Mouse (Mus musculus) cerebellum, adult 2 months (tissue): ENCODE measurements at regions not wholly inside any gene's neighbourhood (a gene's known extent, or its start where the extent isn't known, plus 50 kb on each side); places are given as distances from the start of the nearest gene placed in this dataset.
A peak's percentile ranks its signal among the peaks of the same experiment; 100 is the strongest.

Experiments
- DNase-seq, 2 experiments: peaks; one replicate each; pipeline ENCODE4 v3.0.0; 2021
- H3K27ac ChIP-seq: fragments of 200-500 bp; 2 replicates; pipeline ENCODE4 v1.5.1; 2012; ENCODE audit warnings: low read length, control low read depth, inconsistent platforms; ENCODE audit not compliant: insufficient read depth
- H3K27me3 ChIP-seq: fragments of 200-500 bp; 2 replicates; pipeline ENCODE4 v1.6.1; 2012; ENCODE audit warnings: inconsistent platforms, mild to moderate bottlenecking, low read length, moderate library complexity; ENCODE audit not compliant: control insufficient read depth, insufficient read depth
- H3K4me1 ChIP-seq: fragments of 200-500 bp; 2 replicates; pipeline ENCODE4 v1.6.1; 2011; ENCODE audit warnings: low read length; ENCODE audit not compliant: control insufficient read depth, insufficient read depth
- H3K4me3 ChIP-seq: fragments of 200-500 bp; replicated peaks from 2 replicates; pipeline ENCODE3; 2011; ENCODE audit warnings: mild to moderate bottlenecking, low read depth, low read length, control low read depth; ENCODE audit not compliant: insufficient read depth
- CTCF ChIP-seq: fragments of 200-500 bp; IDR thresholded peaks from 2 replicates; pipeline ENCODE4 v1.5.1; 2011; ENCODE audit warnings: low read depth, mild to moderate bottlenecking, control low read depth, low read length, moderate library complexity, borderline replicate concordance; ENCODE audit not compliant: insufficient read depth
- POLR2A ChIP-seq: fragments of 200-500 bp; IDR thresholded peaks from 2 replicates; pipeline ENCODE4 v1.6.1; 2011; ENCODE audit warnings: low read length, control low read depth, borderline replicate concordance; ENCODE audit not compliant: insufficient read depth
- WGBS: fragments of 180-500 bp; shearing (Covaris S2); methylation state at CpG from one replicate; pipeline ENCODE4 v1.1.7; 2018; 5-methylcytosine and 5-hydroxymethylcytosine counted together

DNA sequence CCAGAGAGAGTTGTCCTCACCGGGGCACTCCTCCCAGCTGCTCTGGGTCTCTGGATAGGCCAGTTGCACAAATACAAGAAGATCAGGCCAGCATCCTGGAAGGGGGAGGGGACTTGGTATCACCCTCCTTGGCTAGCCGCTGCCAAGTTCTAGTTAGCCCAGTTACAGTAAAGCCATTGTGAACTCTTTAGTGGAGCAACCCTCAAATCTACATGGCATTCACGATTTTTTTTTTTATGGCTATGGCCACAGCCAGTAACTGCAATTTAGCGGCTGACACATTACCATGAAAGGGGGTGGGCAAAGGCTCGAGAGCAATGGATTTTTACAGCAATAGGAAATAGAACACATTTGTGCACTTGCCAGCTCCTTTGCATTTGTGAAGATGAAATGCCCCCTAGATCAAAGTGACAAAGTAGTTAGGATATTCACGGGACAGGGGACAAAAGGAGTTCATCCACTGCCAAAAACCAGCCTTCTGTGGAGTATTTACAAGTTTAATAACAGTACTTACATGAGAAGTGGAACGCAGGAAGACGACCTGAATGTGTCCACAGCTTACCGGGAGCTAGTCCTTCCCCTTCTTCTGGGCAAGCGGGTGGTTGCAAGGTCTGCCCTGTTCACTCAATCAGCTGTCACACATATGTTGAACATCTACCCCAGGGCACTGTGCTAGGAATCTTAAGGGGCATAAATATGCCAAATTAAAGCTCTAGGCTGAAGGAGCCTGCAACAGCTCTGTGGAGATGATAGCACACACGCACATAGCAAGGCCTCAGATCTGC is 177.9 kb upstream of the Dio2 start:
- H3K4me1 ChIP-seq, result no peaks in the 10 kb centered on the region
- WGBS, result 58% methylated on average over 11 of the region's 11 CpGs
- no peaks in the 10 kb centered on the region; the same call in 1 of the 2 replicates for H3K27me3 ChIP-seq
- H3K4me3 ChIP-seq, result no peak overlapping the region
- H3K27ac ChIP-seq, result no peak overlapping the region
- TF ChIP-seq POLR2A (no peak), CTCF (no peak)
- DNase-seq, result peak in 1 of 2 experiments; percentile 42

- TF ChIP-seq CTCF (peak; percentile 21; the same call in 1 of the 2 replicates), POLR2A (no peak)
- no peak for DNase-seq
These were observed 165.8 kb upstream of the Dio2 start for GRCm38 (mm10) chr12:90903991-90904390.

DNA sequence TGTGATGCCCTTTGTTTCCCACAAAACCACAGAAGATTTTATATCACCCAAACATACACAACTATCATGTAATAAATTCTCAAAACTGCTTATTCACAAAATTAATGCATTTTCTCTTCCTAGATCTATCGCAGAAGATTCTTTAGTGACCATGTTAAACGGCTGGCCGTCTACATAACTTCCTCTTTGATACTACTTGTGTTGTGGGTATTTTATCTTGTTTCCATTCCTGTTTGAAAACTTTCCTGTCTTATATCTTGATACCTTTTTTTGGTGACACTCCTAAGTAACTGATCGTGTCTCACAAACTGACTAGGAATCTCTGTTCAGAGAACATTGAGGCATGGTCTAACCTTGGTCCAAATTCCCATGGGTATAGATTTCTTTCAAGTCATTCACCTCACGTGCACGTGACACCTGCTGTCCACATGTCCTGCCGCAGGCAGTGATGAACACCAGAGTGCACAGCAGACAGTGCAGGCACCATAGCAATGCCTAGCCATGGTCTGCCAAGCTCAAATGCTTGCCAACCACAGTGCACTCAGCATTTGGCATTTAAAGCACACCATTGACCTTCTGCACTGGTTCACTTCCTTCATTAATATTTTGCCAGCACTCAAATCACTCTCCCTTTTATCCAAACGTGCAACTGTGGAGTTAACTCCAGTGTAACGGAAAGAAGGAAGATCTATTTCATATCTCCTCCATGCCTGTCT is 155.6 kb upstream of the Dio2 start:
- no peak for DNase-seq
- no peaks in the 10 kb centered on the region for H3K27me3 ChIP-seq
- H3K27ac ChIP-seq, result no peak overlapping the region
- H3K4me1 ChIP-seq, result no peaks in the 10 kb centered on the region
- TF ChIP-seq POLR2A, result no peak
- no peak for TF ChIP-seq CTCF
- WGBS, result 56% methylated on average over 9 of the region's 9 CpGs
- no peak overlapping the region for H3K4me3 ChIP-seq

More at GRCm38 (mm10) chr12:90903991-90904390, 165.8 kb upstream of the Dio2 start:
- Histone ChIP-seq H3K4me3 (no peak overlapping the region), H3K27ac (no peak overlapping the region), H3K27me3 (no peaks in the 10 kb centered on the region), H3K4me1 (no peaks in the 10 kb centered on the region)
- WGBS, result 86% methylated on average over 6 of the region's 6 CpGs

DNA sequence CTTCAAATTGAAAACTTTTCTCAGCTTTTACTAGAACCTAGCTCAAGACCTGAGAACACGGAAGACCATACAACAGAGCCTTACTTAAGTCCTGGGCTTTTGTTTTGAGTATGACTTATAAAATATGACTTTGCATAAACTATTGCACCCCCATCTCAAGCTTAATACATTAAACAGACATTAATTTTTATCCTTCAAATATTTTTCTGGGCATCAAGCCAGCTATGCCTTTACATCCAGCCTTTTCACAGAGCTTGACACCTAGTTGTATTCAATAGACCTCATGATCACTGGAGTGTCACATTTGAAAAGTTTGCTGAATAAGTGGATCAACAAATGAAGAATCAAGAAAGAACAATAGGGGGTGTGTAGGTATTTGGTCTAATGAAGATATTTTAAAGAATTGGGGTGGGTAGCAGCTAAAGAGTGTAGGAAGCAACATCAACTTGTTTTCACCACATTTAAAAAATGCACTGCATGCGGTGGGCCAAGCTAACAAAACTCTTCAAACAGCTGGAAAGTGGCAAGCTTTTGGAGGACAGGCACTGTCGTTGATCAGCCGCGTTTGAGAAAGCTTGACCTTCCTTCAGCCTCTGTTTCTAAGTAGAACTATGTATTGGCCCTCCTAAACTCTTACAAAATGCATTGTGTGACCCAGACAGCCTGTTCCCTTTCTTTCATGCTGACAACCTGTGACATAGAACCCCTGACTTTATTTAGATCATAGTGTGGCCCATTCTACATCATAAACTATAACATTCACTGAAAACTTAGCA is 138.2 kb upstream of the Dio2 start:
- Histone ChIP-seq H3K4me3 (no peak overlapping the region), H3K4me1 (no peaks in the 10 kb centered on the region), H3K27me3 (no peaks in the 10 kb centered on the region), H3K27ac (no peak overlapping the region)
- TF ChIP-seq POLR2A, result no peak
- TF ChIP-seq CTCF, result no peak
- no peak for DNase-seq
- WGBS, result 77% methylated on average over 5 of the region's 5 CpGs

GRCm38 (mm10) chr12:90874840-90875239 is 136.6 kb upstream of the Dio2 start:
- Histone ChIP-seq H3K27me3 (no peaks in the 10 kb centered on the region), H3K4me3 (no peak overlapping the region), H3K4me1 (no peaks in the 10 kb centered on the region), H3K27ac (no peak overlapping the region)
- 97% methylated on average over 3 of the region's 3 CpGs for WGBS
- TF ChIP-seq CTCF (no peak), POLR2A (no peak)
- no peak for DNase-seq

GRCm38 (mm10) chr12:90873959-90874358 is 135.7 kb upstream of the Dio2 start:
- Histone ChIP-seq H3K27me3 (no peaks in the 10 kb centered on the region), H3K4me3 (no peak overlapping the region), H3K27ac (no peak overlapping the region), H3K4me1 (no peaks in the 10 kb centered on the region)
- no peak for TF ChIP-seq POLR2A
- no peak for TF ChIP-seq CTCF
- WGBS, result 96% methylated on average over 3 of the region's 3 CpGs
- no peak for DNase-seq

DNA sequence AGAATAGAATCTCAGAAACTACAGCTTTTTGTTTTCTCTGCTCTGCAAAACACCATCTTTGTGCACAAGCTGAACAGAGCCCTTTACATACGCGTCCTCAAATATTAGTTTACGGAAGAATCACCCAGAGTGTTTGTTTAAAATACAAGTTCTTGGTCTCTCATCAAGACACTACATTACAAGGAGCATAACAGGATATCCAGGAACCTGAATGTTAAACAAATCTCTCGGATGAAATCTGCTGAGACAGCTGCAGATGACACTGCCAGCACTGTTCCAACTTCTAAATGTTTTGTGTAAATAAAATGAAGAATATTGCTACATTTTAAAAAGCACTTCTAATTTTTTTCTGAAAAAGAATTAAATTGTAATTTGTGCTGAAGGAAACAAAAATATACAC is 128.4 kb upstream of the Dio2 start:
- no peak for DNase-seq
- Histone ChIP-seq H3K4me1 (no peaks in the 10 kb centered on the region), H3K4me3 (no peak overlapping the region), H3K27me3 (no peaks in the 10 kb centered on the region), H3K27ac (no peak overlapping the region)
- TF ChIP-seq POLR2A (no peak), CTCF (no peak)
- 85% methylated on average over 4 of the region's 4 CpGs for WGBS

- TF ChIP-seq CTCF, result no peak
- no peak for TF ChIP-seq POLR2A
- peak in 1 of 2 experiments; percentile 6 for DNase-seq
- Histone ChIP-seq H3K27me3 (no peaks in the 10 kb centered on the region), H3K4me1 (no peaks in the 10 kb centered on the region), H3K4me3 (no peak overlapping the region), H3K27ac (no peak overlapping the region)
- WGBS, result 71% methylated on average over 3 of the region's 3 CpGs
These were observed 124.4 kb upstream of the Dio2 start for GRCm38 (mm10) chr12:90862632-90863031.
